Mouse (Mus musculus): ENCODE data around the gene Mob3b. TPM values are rescaled to one million over a fixed set of nuclear protein-coding genes. Genes with fewer than 3 reads are reported as not detected.

The Mob3b gene
- polyA plus RNA-seq, 1 experiment from 2014 or later = 7.1 TPM

DNA sequence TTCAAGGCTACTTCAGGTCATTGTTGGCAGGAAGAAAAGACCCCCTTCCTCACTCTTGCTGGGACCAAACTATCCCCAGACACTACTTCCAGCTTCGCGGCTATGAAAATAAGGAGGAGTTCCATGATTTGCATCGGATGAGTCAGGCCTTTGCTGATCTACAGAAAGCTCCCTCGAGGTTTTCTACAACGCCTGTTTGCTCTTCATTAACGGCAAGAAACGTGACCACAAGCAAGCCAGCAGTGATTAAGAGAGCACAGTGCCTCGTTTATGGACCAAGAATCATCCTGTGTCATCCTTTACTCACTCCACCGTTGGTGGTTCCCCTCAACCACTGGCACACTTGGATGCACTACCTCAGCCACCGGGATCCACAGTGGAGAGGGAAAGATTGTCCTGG, 11.6 kb downstream of the Mob3b start:
- H3K36me3 ChIP-seq = no peaks in the 10 kb centered on the region
- no peak overlapping the region for H3K9ac ChIP-seq
- no peaks in the 10 kb centered on the region for H3K27me3 ChIP-seq (replicated peaks)
- ATAC-seq = no peak
- no peaks in the 10 kb centered on the region for H3K4me1 ChIP-seq
- H3K4me2 ChIP-seq = no peak overlapping the region
- no peaks in the 10 kb centered on the region for H3K9me3 ChIP-seq (replicated peaks)
- WGBS (ENCODE audit: insufficient replicate concordance) = 69% methylated on average over 10 of the region's 10 CpGs
- no peak overlapping the region for H3K27ac ChIP-seq
- H3K4me3 ChIP-seq = no peak overlapping the region

DNA sequence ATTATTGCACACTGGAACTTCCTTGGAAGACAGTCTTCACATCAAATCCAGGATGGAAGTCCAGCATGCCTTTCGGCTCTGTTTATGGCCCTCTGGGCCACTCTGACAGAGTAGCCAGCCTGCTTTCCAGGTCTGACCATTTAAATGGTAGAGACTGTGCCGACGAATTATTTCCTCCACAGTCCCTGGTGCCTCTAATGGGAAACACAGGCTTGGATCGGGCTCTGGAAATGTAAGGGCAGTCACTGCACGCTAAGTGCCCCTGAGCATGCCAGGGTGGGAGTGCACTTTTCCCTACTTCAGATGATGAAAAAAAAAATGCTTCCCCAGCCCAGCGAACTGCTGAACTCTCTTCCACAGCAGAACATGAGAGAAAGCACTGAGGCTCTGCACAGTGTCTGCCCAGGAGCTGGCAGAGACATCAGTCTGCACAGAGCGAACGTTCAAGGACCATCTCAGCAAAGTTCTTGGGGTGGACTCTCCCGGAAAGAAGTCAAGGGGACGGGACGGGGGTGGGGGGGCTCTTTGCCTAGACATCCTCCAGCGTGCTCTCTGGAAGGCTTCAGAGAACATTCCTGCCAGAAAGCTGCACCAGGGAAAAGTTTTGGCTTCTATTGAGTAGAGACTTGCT, 13.7 kb downstream of the Mob3b start:
- H3K4me2 ChIP-seq = no peak overlapping the region
- H3K36me3 ChIP-seq = no peaks in the 10 kb centered on the region
- H3K27me3 ChIP-seq (replicated peaks) = no peaks in the 10 kb centered on the region
- no peak overlapping the region for H3K9ac ChIP-seq
- H3K4me3 ChIP-seq = no peak overlapping the region
- no peak overlapping the region for H3K27ac ChIP-seq
- WGBS (ENCODE audit: insufficient replicate concordance) = 73% methylated on average over 12 of the region's 12 CpGs
- no peak for ATAC-seq
- H3K9me3 ChIP-seq (replicated peaks) = no peaks in the 10 kb centered on the region
- H3K4me1 ChIP-seq = 0 out of 2 replicates have a peak, but pooled peaks cover 5% of the 10 kb centered on the region

DNA sequence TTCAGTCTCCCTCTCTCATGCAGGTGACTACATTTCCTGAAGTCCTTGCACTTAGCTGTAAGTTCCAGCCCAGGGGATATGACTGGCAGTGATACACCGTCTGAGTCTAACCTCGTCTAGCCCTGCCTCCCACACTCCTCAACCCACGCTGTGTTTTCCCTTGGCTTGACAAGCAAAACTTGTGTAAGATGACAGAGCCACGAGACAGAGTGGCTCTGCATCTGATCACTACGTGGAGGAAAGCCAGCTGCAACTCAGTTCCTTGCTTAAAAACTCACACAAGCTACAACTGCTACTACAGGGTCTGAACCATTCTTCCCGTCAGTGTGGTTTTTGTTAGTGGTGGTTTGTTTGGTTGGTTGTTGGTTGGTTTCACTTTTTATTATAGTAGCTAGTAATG, 17.0 kb downstream of the Mob3b start:
- Histone ChIP-seq H3K9ac (no peak overlapping the region), H3K36me3 (no peaks in the 10 kb centered on the region), H3K4me1 (peaks cover 30% of the 10 kb centered on the region), H3K27me3 (replicated peaks) (no peaks in the 10 kb centered on the region), H3K9me3 (replicated peaks) (no peaks in the 10 kb centered on the region), H3K4me3 (no peak overlapping the region), H3K27ac (no peak overlapping the region), H3K4me2 (no peak overlapping the region)
- WGBS (ENCODE audit: insufficient replicate concordance) = 56% methylated on average over 6 of the region's 6 CpGs
- ATAC-seq = no peak

DNA sequence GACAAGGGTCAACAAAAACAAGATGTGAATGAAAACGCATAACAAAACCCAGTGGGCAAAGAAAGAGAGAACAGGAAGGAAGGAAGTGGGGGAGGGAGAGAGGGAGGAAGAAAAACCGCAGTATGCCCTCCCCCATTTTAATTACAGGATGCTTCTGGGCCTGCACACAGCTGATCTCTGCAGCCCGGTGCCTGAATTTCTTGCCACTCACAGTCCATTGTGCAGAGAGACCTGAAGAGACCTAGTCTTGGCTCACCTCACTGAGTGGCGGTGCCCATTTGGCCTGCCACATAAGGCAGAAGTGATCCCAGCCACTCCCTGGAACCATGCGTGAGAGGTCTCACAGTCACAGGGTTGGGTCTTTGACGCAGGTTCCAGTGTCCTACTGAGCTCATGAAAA, 19.2 kb downstream of the Mob3b start:
- Histone ChIP-seq H3K27ac (no peak overlapping the region), H3K4me3 (no peak overlapping the region), H3K9ac (no peak overlapping the region), H3K36me3 (no peaks in the 10 kb centered on the region), H3K4me1 (peaks cover 34% of the 10 kb centered on the region), H3K27me3 (replicated peaks) (no peaks in the 10 kb centered on the region), H3K4me2 (no peak overlapping the region), H3K9me3 (replicated peaks) (no peaks in the 10 kb centered on the region)
- ATAC-seq = no peak
- WGBS (ENCODE audit: insufficient replicate concordance) = 35% methylated on average over 6 of the region's 6 CpGs

DNA sequence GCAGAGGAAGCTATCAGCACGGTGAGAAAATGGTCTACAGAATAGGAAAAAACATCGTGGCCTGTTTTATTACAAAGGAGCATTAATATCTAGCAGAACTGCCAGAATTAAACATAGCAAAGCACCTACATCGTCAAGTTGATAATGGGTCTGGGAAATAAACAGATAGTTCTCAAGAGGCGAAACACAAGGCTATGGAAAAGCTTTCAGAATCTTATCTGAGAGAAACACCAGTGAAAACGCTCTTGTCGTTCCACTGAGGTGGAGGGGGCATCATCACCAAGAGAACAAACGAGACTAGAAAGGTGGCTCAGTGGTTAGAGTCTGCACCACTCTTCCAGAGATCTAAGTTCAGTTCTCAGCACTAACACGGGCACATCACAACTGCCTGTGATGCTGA, 20.3 kb downstream of the Mob3b start:
- H3K4me3 ChIP-seq = no peak overlapping the region
- WGBS (ENCODE audit: insufficient replicate concordance) = 33% methylated on average over 8 of the region's 8 CpGs
- H3K36me3 ChIP-seq = no peaks in the 10 kb centered on the region
- no peak overlapping the region for H3K9ac ChIP-seq
- no peaks in the 10 kb centered on the region for H3K9me3 ChIP-seq (replicated peaks)
- peak overlapping the region; percentile 10; the same call in 1 of the 2 replicates for H3K4me2 ChIP-seq
- no peak overlapping the region for H3K27ac ChIP-seq
- no peaks in the 10 kb centered on the region for H3K27me3 ChIP-seq (replicated peaks)
- peaks cover 34% of the 10 kb centered on the region for H3K4me1 ChIP-seq
- 0 out of 2 replicates have a peak, but pooled peaks have one; percentile 30 for ATAC-seq

DNA sequence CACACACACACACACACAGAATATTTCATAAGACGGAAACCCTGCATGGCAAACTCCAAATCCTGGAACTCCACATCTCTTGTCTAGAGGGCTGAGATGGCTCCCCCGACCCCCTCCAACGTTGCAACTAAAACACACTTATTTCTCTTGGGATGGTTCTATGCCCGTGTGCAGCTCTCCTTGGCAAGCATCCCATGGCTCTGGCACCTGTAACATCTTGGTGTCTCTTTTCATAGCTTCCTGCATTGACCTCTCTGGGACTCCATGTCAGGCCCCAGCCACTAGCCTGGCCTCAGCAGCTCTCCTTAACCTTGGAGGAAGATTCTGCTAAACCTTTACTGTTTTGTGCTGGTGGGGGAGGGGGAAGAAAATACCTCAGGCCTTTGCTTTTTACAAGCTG, 21.5 kb downstream of the Mob3b start:
- 71% methylated on average over 4 of the region's 4 CpGs for WGBS (ENCODE audit: insufficient replicate concordance)
- Histone ChIP-seq H3K27ac (no peak overlapping the region), H3K27me3 (replicated peaks) (no peaks in the 10 kb centered on the region), H3K4me2 (no peak overlapping the region), H3K36me3 (no peaks in the 10 kb centered on the region), H3K9me3 (replicated peaks) (no peaks in the 10 kb centered on the region), H3K9ac (no peak overlapping the region), H3K4me3 (no peak overlapping the region), H3K4me1 (peaks cover 34% of the 10 kb centered on the region)
- no peak for ATAC-seq

DNA sequence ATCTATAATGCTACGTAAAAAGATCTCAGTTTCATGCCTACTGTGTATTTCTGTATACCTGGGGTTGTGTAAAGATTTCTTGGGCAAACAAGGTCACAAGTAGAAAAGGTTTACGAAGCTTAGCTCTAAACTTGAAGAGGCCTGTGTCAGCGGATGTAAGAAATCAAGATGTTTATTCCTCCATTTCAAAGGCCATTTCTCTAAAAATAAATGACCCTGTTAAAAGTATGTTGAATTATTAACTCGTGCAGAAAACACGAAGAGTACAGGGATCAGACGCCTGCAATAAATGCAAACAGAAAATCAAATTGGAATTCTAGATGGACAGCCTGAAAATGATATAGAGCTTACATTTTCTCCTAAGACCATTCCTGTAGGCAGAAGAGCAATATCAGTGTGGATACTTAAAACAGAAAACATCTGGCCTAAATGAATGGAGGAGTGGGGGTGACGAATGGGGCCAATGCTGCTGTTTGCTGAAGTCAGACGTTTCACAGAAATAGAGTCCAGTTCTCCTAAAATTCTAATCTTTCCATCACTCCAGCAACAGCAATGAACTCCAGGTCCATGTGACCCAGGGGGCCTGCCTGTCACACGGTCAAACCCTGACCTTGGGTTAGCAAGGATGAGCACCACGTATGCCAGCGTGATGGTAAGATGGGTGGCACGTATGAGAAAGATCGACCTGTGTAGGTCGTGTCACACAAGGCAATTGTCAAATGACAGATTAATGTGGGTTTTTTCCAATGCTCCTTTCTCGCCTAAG, 22.3 kb downstream of the Mob3b start:
- H3K27me3 ChIP-seq (replicated peaks) = no peaks in the 10 kb centered on the region

DNA sequence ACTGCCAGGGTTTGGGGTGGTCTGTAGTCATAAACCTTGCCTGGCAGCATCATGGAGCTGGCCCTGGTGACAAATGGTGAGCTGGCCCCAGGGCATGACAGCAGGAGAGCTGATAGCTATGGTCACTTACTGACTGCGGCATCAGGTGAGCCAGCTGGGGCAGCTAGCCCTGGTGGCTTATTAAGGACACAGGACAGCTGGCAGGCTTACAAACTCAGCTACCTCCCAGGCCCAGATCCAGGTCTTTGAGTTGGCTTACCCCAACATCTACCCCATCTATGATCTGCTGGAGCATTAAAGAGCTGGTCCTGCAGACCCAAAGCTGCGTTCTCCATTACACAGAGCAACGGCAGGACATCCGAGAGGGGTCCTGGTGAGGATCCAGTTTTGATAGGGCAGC, 23.9 kb downstream of the Mob3b start:
- H3K4me2 ChIP-seq = no peak overlapping the region
- H3K27me3 ChIP-seq (replicated peaks) = no peaks in the 10 kb centered on the region
- no peaks in the 10 kb centered on the region for H3K36me3 ChIP-seq
- ATAC-seq = no peak
- H3K4me3 ChIP-seq = no peak overlapping the region
- 78% methylated on average over 4 of the region's 4 CpGs for WGBS (ENCODE audit: insufficient replicate concordance)
- no peak overlapping the region for H3K27ac ChIP-seq
- H3K9me3 ChIP-seq (replicated peaks) = no peaks in the 10 kb centered on the region
- no peak overlapping the region for H3K9ac ChIP-seq
- H3K4me1 ChIP-seq = peaks cover 34% of the 10 kb centered on the region

More for the DNA sequence above, 22.3 kb downstream of the Mob3b start:
- 72% methylated on average over 15 of the region's 15 CpGs for WGBS (ENCODE audit: insufficient replicate concordance)
- H3K9me3 ChIP-seq (replicated peaks) = no peaks in the 10 kb centered on the region
- no peak for ATAC-seq
- H3K4me1 ChIP-seq = peaks cover 34% of the 10 kb centered on the region
- H3K4me3 ChIP-seq = no peak overlapping the region
- H3K4me2 ChIP-seq = no peak overlapping the region
- no peaks in the 10 kb centered on the region for H3K36me3 ChIP-seq
- no peak overlapping the region for H3K9ac ChIP-seq
- H3K27ac ChIP-seq = no peak overlapping the region

DNA sequence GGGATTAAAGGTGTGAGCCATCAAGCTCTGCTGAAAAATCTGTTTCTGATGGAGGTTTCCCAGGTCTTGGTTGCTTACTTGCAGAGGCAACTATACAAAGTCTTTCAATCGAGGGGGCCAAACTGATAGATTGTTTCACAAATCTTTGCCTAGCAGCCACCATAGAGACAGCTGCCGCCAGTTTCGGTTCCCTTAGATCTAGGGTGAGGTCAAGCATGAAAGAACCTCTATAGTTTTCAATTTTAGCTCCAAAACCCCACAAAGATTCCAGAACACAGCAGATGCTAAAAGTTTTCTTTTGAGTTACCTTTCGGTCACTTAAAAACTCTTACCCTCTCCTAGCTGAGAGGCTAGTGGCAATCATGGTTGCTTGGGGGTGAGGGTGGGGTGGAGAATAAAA, 25.7 kb downstream of the Mob3b start:
- ATAC-seq = no peak
- Histone ChIP-seq H3K4me2 (no peak overlapping the region), H3K9ac (no peak overlapping the region), H3K9me3 (replicated peaks) (no peaks in the 10 kb centered on the region), H3K4me1 (peaks cover 16% of the 10 kb centered on the region), H3K27me3 (replicated peaks) (no peaks in the 10 kb centered on the region), H3K4me3 (no peak overlapping the region), H3K36me3 (no peaks in the 10 kb centered on the region), H3K27ac (no peak overlapping the region)
- WGBS (ENCODE audit: insufficient replicate concordance) = 74% methylated on average over 4 of the region's 4 CpGs

DNA sequence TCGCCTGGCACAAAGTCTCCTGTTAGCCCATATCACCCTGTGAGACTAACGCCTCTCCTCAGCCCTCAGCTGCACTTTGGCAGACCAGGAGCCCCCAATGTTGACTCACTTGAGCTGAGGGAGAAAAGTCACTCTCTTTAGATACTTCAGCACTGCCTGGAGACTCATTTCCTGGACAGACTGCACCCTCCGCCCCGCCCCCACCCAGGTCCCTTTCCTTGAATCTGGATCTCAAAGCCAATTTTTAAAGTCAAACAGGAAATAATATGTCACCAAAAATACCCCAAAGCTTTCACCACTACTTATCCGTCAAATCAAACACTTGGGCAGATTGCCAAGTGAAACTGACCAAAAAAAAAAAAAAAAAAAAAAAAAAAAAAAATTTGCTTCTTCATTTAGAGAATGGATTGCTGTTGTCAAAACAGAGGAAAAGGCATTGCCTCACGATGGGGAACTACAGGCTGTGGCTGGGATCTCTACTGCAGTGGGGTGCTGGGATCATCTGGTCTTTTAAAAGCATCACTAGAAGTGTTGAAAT, 26.8 kb downstream of the Mob3b start:
- H3K27ac ChIP-seq = no peak overlapping the region
- H3K9me3 ChIP-seq (replicated peaks) = no peaks in the 10 kb centered on the region
- no peak overlapping the region for H3K4me3 ChIP-seq
- no peaks in the 10 kb centered on the region for H3K36me3 ChIP-seq
- H3K4me2 ChIP-seq = no peak overlapping the region
- no peaks in the 10 kb centered on the region for H3K27me3 ChIP-seq (replicated peaks)
- ATAC-seq = no peak
- 33% methylated on average over 6 of the region's 6 CpGs for WGBS (ENCODE audit: insufficient replicate concordance)
- H3K9ac ChIP-seq = no peak overlapping the region
- H3K4me1 ChIP-seq = peaks cover 11% of the 10 kb centered on the region; the same call in 1 of the 2 replicates

DNA sequence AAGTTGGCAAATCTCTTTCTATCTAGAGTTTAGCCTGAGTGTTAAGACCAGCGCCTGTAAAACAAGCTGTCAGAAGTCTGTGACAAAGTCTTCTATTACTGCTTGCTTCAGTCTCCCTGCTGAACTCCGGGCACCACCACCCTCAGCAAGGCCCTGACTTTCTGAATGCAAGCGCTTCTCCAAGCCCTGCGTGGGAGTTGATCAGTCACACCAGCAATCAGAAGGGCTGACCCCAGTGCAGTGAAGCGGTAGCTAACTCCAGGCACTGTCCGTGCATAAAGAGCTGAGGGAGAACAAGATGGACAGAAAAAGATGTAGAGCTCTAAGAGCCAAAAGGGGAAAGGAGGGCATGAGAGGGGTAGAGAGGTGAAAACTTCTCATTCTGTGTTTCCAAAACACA, 29.5 kb downstream of the Mob3b start:
- no peak overlapping the region for H3K27ac ChIP-seq
- H3K27me3 ChIP-seq (replicated peaks) = no peaks in the 10 kb centered on the region
- peaks cover 11% of the 10 kb centered on the region; the same call in 1 of the 2 replicates for H3K4me1 ChIP-seq
- H3K9ac ChIP-seq = no peak overlapping the region
- H3K36me3 ChIP-seq = no peaks in the 10 kb centered on the region
- no peak overlapping the region for H3K4me3 ChIP-seq
- WGBS (ENCODE audit: insufficient replicate concordance) = 62% methylated on average over 6 of the region's 6 CpGs
- no peaks in the 10 kb centered on the region for H3K9me3 ChIP-seq (replicated peaks)
- no peak for ATAC-seq
- no peak overlapping the region for H3K4me2 ChIP-seq

DNA sequence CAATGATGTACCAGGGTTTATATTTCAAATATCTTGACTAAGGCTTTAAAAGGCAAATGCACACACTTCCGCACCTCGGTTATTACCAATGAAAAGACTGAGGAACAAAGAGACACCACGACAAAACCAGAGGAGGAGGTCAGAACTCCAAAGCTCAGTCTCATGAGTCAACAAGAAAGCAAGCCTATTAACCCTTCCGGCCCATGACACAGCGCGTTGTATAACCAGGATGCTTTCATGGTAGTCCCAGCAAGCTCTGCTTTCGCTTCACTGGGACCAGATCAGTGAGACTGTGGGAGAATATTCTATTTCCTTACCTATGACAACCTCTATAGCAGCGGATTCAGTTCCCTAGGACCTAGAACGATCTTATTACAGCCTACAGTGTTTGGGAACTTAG, 30.5 kb downstream of the Mob3b start:
- H3K9ac ChIP-seq = no peak overlapping the region
- H3K36me3 ChIP-seq = no peaks in the 10 kb centered on the region
- no peak overlapping the region for H3K4me3 ChIP-seq
- peaks cover 11% of the 10 kb centered on the region; the same call in 1 of the 2 replicates for H3K4me1 ChIP-seq
- no peak overlapping the region for H3K4me2 ChIP-seq
- WGBS (ENCODE audit: insufficient replicate concordance) = 76% methylated on average over 9 of the region's 9 CpGs
- H3K27ac ChIP-seq = no peak overlapping the region
- ATAC-seq = no peak
- H3K27me3 ChIP-seq (replicated peaks) = no peaks in the 10 kb centered on the region
- no peaks in the 10 kb centered on the region for H3K9me3 ChIP-seq (replicated peaks)
